Mouse (Mus musculus) kidney, embryonic 14.5 days (tissue): ENCODE measurements around the gene Olfr1241. TPM values are rescaled to one million over a fixed set of nuclear protein-coding genes. Genes with fewer than 3 reads are reported as not detected.

Experiments used
- ATAC-seq: fragments of 200-750 bp; cut with Nextera tagmentation; 2 replicates; pipeline ENCODE4 v1.8.0; 2017; ENCODE audit warnings: moderate number of reproducible peaks, mild to moderate bottlenecking, moderate TSS enrichment, moderate library complexity; ENCODE audit not compliant: low FRiP score, low TSS enrichment
- H3K27ac ChIP-seq: fragments of 300-500 bp; sonication (generic); 2 replicates; pipeline ENCODE4 v1.5.1; 2014; ENCODE audit warnings: low read depth, mild to moderate bottlenecking, low read length, moderate library complexity, mixed read lengths
- H3K27me3 ChIP-seq: fragments of 300-500 bp; sonication (generic); 2 replicates; pipeline ENCODE4 v1.6.1; 2014; ENCODE audit warnings: mild to moderate bottlenecking, low read length; ENCODE audit not compliant: control insufficient read depth, insufficient read depth
- H3K36me3 ChIP-seq: fragments of 300-500 bp; sonication (generic); 2 replicates; pipeline ENCODE4 v1.6.1; 2014; ENCODE audit warnings: low read length, mixed read lengths; ENCODE audit not compliant: control insufficient read depth, insufficient read depth
- H3K4me1 ChIP-seq: fragments of 300-500 bp; sonication (generic); 2 replicates; pipeline ENCODE4 v1.6.1; 2014; ENCODE audit warnings: low read length, mixed read lengths; ENCODE audit not compliant: control insufficient read depth, insufficient read depth
- H3K4me2 ChIP-seq: fragments of 300-500 bp; sonication (generic); replicated peaks from 2 replicates; pipeline ENCODE4 v1.6.1; 2014; ENCODE audit warnings: low read depth, mild to moderate bottlenecking, low read length
- H3K4me3 ChIP-seq: fragments of 300-500 bp; sonication (generic); 2 replicates; pipeline ENCODE4 v1.5.1; 2014; ENCODE audit warnings: mild to moderate bottlenecking, low read length
- H3K9ac ChIP-seq: fragments of 300-500 bp; sonication (generic); 2 replicates; pipeline ENCODE4 v1.6.1; 2014; ENCODE audit warnings: low read depth, mild to moderate bottlenecking, low read length, moderate library complexity
- H3K9me3 ChIP-seq: fragments of 300-500 bp; sonication (generic); 2 replicates; pipeline ENCODE4 v1.6.1; 2016; ENCODE audit warnings: low read length; ENCODE audit not compliant: control insufficient read depth
- WGBS: fragments of 180-500 bp; shearing (Covaris S2); extraction: QIAGEN DNeasy Blood & Tissue Kit; methylation state at CpG from one replicate; pipeline ENCODE4 v1.1.7; 2014; 5-methylcytosine and 5-hydroxymethylcytosine counted together
- polyA plus RNA-seq: library from polyadenylated mRNA; unstranded; fragments of >200 nt; fragmentation: Nextera tagmentation; extraction: Ambion mirVana; gene quantifications from 2 replicates; pipeline ENCODE4 v1.2.1, GENCODE M21; 2014

Olfr1241 gene
- not detected in 2 replicates for polyA plus RNA-seq

DNA sequence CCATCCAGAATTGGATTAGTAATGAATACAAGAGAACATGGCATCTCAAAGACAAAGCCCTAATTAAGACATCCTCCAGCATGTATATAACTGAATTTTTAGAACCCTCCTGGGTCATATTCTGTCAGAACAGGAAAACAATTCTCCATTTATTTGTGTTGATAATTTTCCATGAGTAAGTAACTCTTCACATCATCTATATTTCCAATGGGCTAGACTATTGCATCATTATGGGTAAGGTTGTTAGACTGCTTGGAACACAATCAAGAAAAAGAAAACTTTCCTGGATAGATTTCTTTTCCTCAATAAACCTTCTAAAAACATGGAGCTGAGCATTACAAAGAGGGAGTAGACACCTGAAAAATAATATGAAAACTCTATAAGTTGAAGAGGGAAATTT lies at the start of gene Olfr1241:
Olfr1241 (minus strand) TSS at position 101 of the 400 bp plus-strand sequence.
- Histone ChIP-seq H3K27ac (no peak within 1 kb of the TSS), H3K9me3 (no peaks in the 10 kb centered on the region), H3K4me1 (no peaks in the 10 kb centered on the region), H3K4me2 (no peak within 1 kb of the TSS), H3K4me3 (no peak within 1 kb of the TSS), H3K27me3 (no peaks in the 10 kb centered on the region), H3K9ac (no peak within 1 kb of the TSS), H3K36me3 (no peaks in the 10 kb centered on the region)
- ATAC-seq: no peak

DNA sequence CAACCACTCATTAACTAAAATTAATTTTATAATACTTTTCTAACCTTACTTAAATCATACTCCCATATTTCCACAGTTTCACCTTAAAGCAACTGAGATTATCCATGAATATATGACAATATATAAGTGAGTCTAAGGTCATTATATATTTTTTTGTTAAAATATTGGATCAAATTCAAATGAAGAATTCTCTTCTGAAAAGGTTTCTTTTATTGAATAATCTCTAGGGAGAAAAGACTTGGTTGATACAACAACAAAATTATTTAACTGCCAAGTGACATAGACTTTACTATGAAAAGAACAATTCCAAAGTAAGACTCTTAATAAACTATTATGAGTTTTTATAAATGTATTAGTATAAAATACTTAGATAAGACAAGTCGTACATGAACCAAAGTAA lies 44.5 kb upstream of the Olfr1241 start, which contains the start of gene Olfr1243:
Olfr1243 (minus strand) TSS at position 101 of the 400 bp plus-strand sequence.
- Histone ChIP-seq H3K4me3 (no peak within 1 kb of the TSS), H3K27me3 (no peaks in the 10 kb centered on the region), H3K4me2 (no peak within 1 kb of the TSS), H3K9ac (no peak within 1 kb of the TSS), H3K36me3 (no peaks in the 10 kb centered on the region), H3K27ac (no peak within 1 kb of the TSS), H3K9me3 (no peaks in the 10 kb centered on the region), H3K4me1 (no peaks in the 10 kb centered on the region)
- 91% methylated on average over 1 of the region's 1 CpGs for whole genome bisulfite sequencing
- no peak for ATAC-seq

DNA sequence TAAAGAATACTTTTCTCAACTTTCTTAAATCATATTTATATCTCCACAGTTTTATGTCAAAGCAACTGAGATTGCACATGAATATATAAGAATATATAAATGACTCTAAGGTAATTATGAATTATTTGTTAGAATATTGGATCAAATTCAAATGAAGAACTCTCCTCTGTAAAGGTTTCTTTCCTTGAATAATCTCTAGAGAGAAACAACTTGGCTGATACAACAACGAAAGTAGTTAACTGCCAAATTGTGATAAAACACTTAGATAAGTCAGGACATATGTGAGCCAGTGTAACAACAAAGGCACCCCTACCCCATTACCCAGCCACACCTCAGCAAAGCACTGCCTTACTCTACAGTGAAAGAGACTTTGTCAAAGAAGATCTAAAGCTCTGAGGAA lies 11.3 kb upstream of the Olfr1241 start, which contains the start of gene Olfr1242:
Olfr1242 (minus strand) TSS at position 101 of the 400 bp plus-strand sequence.
- no peak within 1 kb of the TSS for H3K27ac ChIP-seq
- no peak for ATAC-seq
- H3K9ac ChIP-seq: no peak within 1 kb of the TSS
- H3K36me3 ChIP-seq: no peaks in the 10 kb centered on the region
- H3K4me2 ChIP-seq: no peak within 1 kb of the TSS
- WGBS: 80% methylated on average over 1 of the region's 1 CpGs
- H3K4me1 ChIP-seq: no peaks in the 10 kb centered on the region
- H3K27me3 ChIP-seq: no peaks in the 10 kb centered on the region
- H3K4me3 ChIP-seq: no peak within 1 kb of the TSS
- no peaks in the 10 kb centered on the region for H3K9me3 ChIP-seq

DNA sequence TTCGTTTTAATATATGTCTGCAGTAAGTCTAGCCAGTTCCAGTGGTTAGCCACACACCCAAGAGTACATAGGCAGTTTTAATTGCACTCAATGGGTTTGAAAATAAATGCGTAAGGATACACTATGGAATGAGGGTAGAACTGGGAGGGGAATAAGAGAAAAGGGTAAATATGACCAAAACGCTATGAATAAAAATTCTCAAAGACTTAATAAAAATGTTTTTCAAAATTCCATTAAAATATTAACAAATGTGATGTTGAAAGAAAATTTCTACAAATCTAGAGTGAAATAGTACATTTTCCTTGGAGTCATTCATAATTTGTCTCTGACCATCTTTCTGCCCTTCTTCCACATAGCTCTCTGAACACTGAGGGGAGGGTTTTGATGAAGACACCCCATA lies 44.0 kb downstream of the Olfr1241 start, which contains the start of gene Olfr1240:
Olfr1240 (minus strand) TSS at position 101 of the 400 bp plus-strand sequence.
- H3K9ac ChIP-seq: no peak within 1 kb of the TSS
- ATAC-seq: no peak
- WGBS: 82% methylated on average over 3 of the region's 3 CpGs

More for the DNA sequence above, 44.0 kb downstream of the Olfr1241 start, which contains the start of gene Olfr1240:
- no peak within 1 kb of the TSS for H3K4me3 ChIP-seq
- no peak within 1 kb of the TSS for H3K4me2 ChIP-seq
- no peaks in the 10 kb centered on the region for H3K9me3 ChIP-seq
- H3K27ac ChIP-seq: no peak within 1 kb of the TSS
- H3K36me3 ChIP-seq: no peaks in the 10 kb centered on the region
- H3K4me1 ChIP-seq: no peaks in the 10 kb centered on the region
- H3K27me3 ChIP-seq: no peaks in the 10 kb centered on the region

Other genes with a start within 250 kb of the Olfr1241 start
- not detected in 2 replicates for gene Olfr1228, start 233.1 kb downstream of the Olfr1241 start, polyA plus RNA-seq
- gene Olfr1229, start 199.1 kb downstream of the Olfr1241 start, polyA plus RNA-seq: not detected in 2 replicates
- gene Olfr1230, start 189.9 kb downstream of the Olfr1241 start, polyA plus RNA-seq: not detected in 2 replicates
- not detected in 2 replicates for gene Olfr1231, start 180.1 kb downstream of the Olfr1241 start, polyA plus RNA-seq
- gene Olfr1232, start 157.5 kb downstream of the Olfr1241 start, polyA plus RNA-seq: not detected in 2 replicates
- not detected in 2 replicates for gene Olfr1233, start 144.7 kb downstream of the Olfr1241 start, polyA plus RNA-seq
- not detected in 2 replicates for gene Olfr1234, start 122.3 kb downstream of the Olfr1241 start, polyA plus RNA-seq
- gene Olfr1238, start 77.5 kb downstream of the Olfr1241 start, polyA plus RNA-seq: not detected in 2 replicates
- not detected in 2 replicates for gene Olfr1239, start 66.7 kb downstream of the Olfr1241 start, polyA plus RNA-seq
- gene Olfr1240, start 44.1 kb downstream of the Olfr1241 start, polyA plus RNA-seq: not detected in 2 replicates
- not detected in 2 replicates for gene Olfr1242, start 11.2 kb upstream of the Olfr1241 start, polyA plus RNA-seq
- gene Olfr1243, start 44.4 kb upstream of the Olfr1241 start, polyA plus RNA-seq: not detected in 2 replicates
- gene Olfr1245, start 91.3 kb upstream of the Olfr1241 start, polyA plus RNA-seq: not detected in 2 replicates
- gene Olfr1246, start 106.0 kb upstream of the Olfr1241 start, polyA plus RNA-seq: not detected in 2 replicates
- not detected in 2 replicates for gene Olfr1247, start 127.0 kb upstream of the Olfr1241 start, polyA plus RNA-seq
- gene Olfr1248, start 131.1 kb upstream of the Olfr1241 start, polyA plus RNA-seq: not detected in 2 replicates
- not detected in 2 replicates for gene Olfr1249, start 147.9 kb upstream of the Olfr1241 start, polyA plus RNA-seq
- not detected in 2 replicates for gene Olfr1250, start 174.3 kb upstream of the Olfr1241 start, polyA plus RNA-seq
- gene Olfr1251, start 184.8 kb upstream of the Olfr1241 start, polyA plus RNA-seq: not detected in 2 replicates
- not detected in 2 replicates for gene Olfr1252, start 237.9 kb upstream of the Olfr1241 start, polyA plus RNA-seq